Mouse (Mus musculus) megakaryocyte progenitor cell, adult 5-6 weeks (primary cell): Measurements from ENCODE around the gene Cdc42bpg. TPM values are rescaled to one million over a fixed set of nuclear protein-coding genes. Genes with fewer than 3 reads are reported as not detected.

Experiments
- total RNA-seq, 2 experiments: library from RNA; stranded (forward) in 1 of 2; stranded (reverse) in 1 of 2; fragments of 157-497, 149-512 nt in 1 of 2; fragments of 200-1000 nt in 1 of 2; gene quantifications; 2 replicates each; pipeline versions ENCODE4 v1.2.3 to v1.2.4; 2015 to 2017

The Cdc42bpg gene
- total RNA-seq, 2 experiments from 2014 or later: 1.3 to 3.2 TPM

Other genes with a start within 250 kb of the Cdc42bpg start
- 44.4 and 53.5 TPM in 2 replicates for gene Mrpl49, start 248.7 kb upstream of the Cdc42bpg start, total RNA-seq (2015)
- 31.9 and 38.4 TPM in 2 replicates for gene Mrpl49, start 248.7 kb upstream of the Cdc42bpg start, total RNA-seq (2017)
- gene Fau, start 248.6 kb upstream of the Cdc42bpg start, total RNA-seq (2015): 1,814 and 1,841 TPM in 2 replicates
- gene Fau, start 248.6 kb upstream of the Cdc42bpg start, total RNA-seq (2017): 1,690 and 2,042 TPM in 2 replicates
- 12.7 and 14.2 TPM in 2 replicates for gene Znhit2, start 245.3 kb upstream of the Cdc42bpg start, total RNA-seq (2015)
- gene Znhit2, start 245.3 kb upstream of the Cdc42bpg start, total RNA-seq (2017): 12.5 and 14.5 TPM in 2 replicates
- gene Tm7sf2, start 238.1 kb upstream of the Cdc42bpg start, total RNA-seq (2015): 8.4 and 10.6 TPM in 2 replicates
- gene Tm7sf2, start 238.1 kb upstream of the Cdc42bpg start, total RNA-seq (2017): 1.6 and 1.8 TPM in 2 replicates
- 30.4 and 33.2 TPM in 2 replicates for gene Vps51, start 229.2 kb upstream of the Cdc42bpg start, total RNA-seq (2015)
- gene Vps51, start 229.2 kb upstream of the Cdc42bpg start, total RNA-seq (2017): 42.8 and 54.7 TPM in 2 replicates
- gene Tmem262, start 226.4 kb upstream of the Cdc42bpg start, total RNA-seq (2015): not detected in 2 replicates
- gene Tmem262, start 226.4 kb upstream of the Cdc42bpg start, total RNA-seq (2017): not detected in 2 replicates
- gene Gm28374, start 224.2 kb upstream of the Cdc42bpg start, total RNA-seq (2015): not detected in 2 replicates
- not detected in 2 replicates for gene Gm28374, start 224.2 kb upstream of the Cdc42bpg start, total RNA-seq (2017)
- 12.0 and 14.9 TPM in 2 replicates for gene Zfpl1, start 221.5 kb upstream of the Cdc42bpg start, total RNA-seq (2015)
- 23.7 and 32.8 TPM in 2 replicates for gene Zfpl1, start 221.5 kb upstream of the Cdc42bpg start, total RNA-seq (2017)
- gene Cdca5, start 221.5 kb upstream of the Cdc42bpg start, total RNA-seq (2015): 44.8 and 55.4 TPM in 2 replicates
- gene Cdca5, start 221.5 kb upstream of the Cdc42bpg start, total RNA-seq (2017): 35.5 and 42.8 TPM in 2 replicates
- gene AC131692.1, start 212.0 kb upstream of the Cdc42bpg start, total RNA-seq (2015): 0.30 and 0.73 TPM in 2 replicates
- gene AC131692.1, start 212.0 kb upstream of the Cdc42bpg start, total RNA-seq (2017): 4.6 TPM in 1 of 2 replicates, not detected in the other
- gene Naaladl1, start 200.7 kb upstream of the Cdc42bpg start, total RNA-seq (2015): 0.07 and 0.17 TPM in 2 replicates
- gene Naaladl1, start 200.7 kb upstream of the Cdc42bpg start, total RNA-seq (2017): 0.21 TPM in 1 of 2 replicates, not detected in the other
- gene Sac3d1, start 187.8 kb upstream of the Cdc42bpg start, total RNA-seq (2015): 12.0 and 16.9 TPM in 2 replicates
- 5.5 and 6.3 TPM in 2 replicates for gene Sac3d1, start 187.8 kb upstream of the Cdc42bpg start, total RNA-seq (2017)
- gene Snx15, start 178.2 kb upstream of the Cdc42bpg start, total RNA-seq (2015): 18.2 and 19.5 TPM in 2 replicates
- 13.8 and 14.2 TPM in 2 replicates for gene Snx15, start 178.2 kb upstream of the Cdc42bpg start, total RNA-seq (2017)
- 0.34 and 0.42 TPM in 2 replicates for gene Batf2, start 165.5 kb upstream of the Cdc42bpg start, total RNA-seq (2015)
- 0.44 and 0.71 TPM in 2 replicates for gene Batf2, start 165.5 kb upstream of the Cdc42bpg start, total RNA-seq (2017)
- gene Arl2, start 164.9 kb upstream of the Cdc42bpg start, total RNA-seq (2015): 29.2 and 37.4 TPM in 2 replicates
- 33.6 and 37.0 TPM in 2 replicates for gene Arl2, start 164.9 kb upstream of the Cdc42bpg start, total RNA-seq (2017)
- not detected in 2 replicates for gene Majin, start 122.1 kb upstream of the Cdc42bpg start, total RNA-seq (2015)
- gene Majin, start 122.1 kb upstream of the Cdc42bpg start, total RNA-seq (2017): not detected in 2 replicates
- not detected in 2 replicates for gene Gpha2, start 80.1 kb upstream of the Cdc42bpg start, total RNA-seq (2015)
- not detected in 2 replicates for gene Gpha2, start 80.1 kb upstream of the Cdc42bpg start, total RNA-seq (2017)
- 2.8 TPM in 2 replicates for gene Ppp2r5b, start 70.6 kb upstream of the Cdc42bpg start, total RNA-seq (2015)
- gene Ppp2r5b, start 70.6 kb upstream of the Cdc42bpg start, total RNA-seq (2017): 2.3 and 3.1 TPM in 2 replicates
- 9.2 and 9.4 TPM in 2 replicates for gene Atg2a, start 64.8 kb upstream of the Cdc42bpg start, total RNA-seq (2015)
- gene Atg2a, start 64.8 kb upstream of the Cdc42bpg start, total RNA-seq (2017): 6.4 and 8.1 TPM in 2 replicates
- gene Ehd1, start 29.7 kb upstream of the Cdc42bpg start, total RNA-seq (2015): 11.8 and 14.4 TPM in 2 replicates
- gene Ehd1, start 29.7 kb upstream of the Cdc42bpg start, total RNA-seq (2017): 39.4 and 40.9 TPM in 2 replicates
- 22.9 and 23.6 TPM in 2 replicates for gene Men1, start 28.5 kb downstream of the Cdc42bpg start, total RNA-seq (2015)
- 27.2 and 27.9 TPM in 2 replicates for gene Men1, start 28.5 kb downstream of the Cdc42bpg start, total RNA-seq (2017)
- gene Map4k2, start 34.7 kb downstream of the Cdc42bpg start, total RNA-seq (2015): 15.8 and 16.3 TPM in 2 replicates
- gene Map4k2, start 34.7 kb downstream of the Cdc42bpg start, total RNA-seq (2017): 30.5 and 45.4 TPM in 2 replicates
- gene Sf1, start 57.2 kb downstream of the Cdc42bpg start, total RNA-seq (2015): 268 and 287 TPM in 2 replicates
- 156 and 192 TPM in 2 replicates for gene Sf1, start 57.2 kb downstream of the Cdc42bpg start, total RNA-seq (2017)
- gene Pygm, start 77.9 kb downstream of the Cdc42bpg start, total RNA-seq (2015): 0.30 and 1.5 TPM in 2 replicates
- gene Pygm, start 77.9 kb downstream of the Cdc42bpg start, total RNA-seq (2017): 0.47 TPM in 1 of 2 replicates, not detected in the other
- 223 and 244 TPM in 2 replicates for gene Rasgrp2, start 92.9 kb downstream of the Cdc42bpg start, total RNA-seq (2015)
- gene Rasgrp2, start 92.9 kb downstream of the Cdc42bpg start, total RNA-seq (2017): 283 and 290 TPM in 2 replicates
- not detected in 2 replicates for gene Nrxn2, start 112.3 kb downstream of the Cdc42bpg start, total RNA-seq (2015)
- gene Nrxn2, start 112.3 kb downstream of the Cdc42bpg start, total RNA-seq (2017): not detected in 2 replicates
- gene Slc22a12, start 236.6 kb downstream of the Cdc42bpg start, total RNA-seq (2015): not detected in 2 replicates
- gene Slc22a12, start 236.6 kb downstream of the Cdc42bpg start, total RNA-seq (2017): not detected in 2 replicates